Mouse (Mus musculus): ENCODE results near the gene Rapgef3. TPM values are rescaled to one million over a fixed set of nuclear protein-coding genes. Genes with fewer than 3 reads are reported as not detected.

Rapgef3 gene
- polyA plus RNA-seq, 1 experiment from 2014 or later = 5.5 TPM

DNA sequence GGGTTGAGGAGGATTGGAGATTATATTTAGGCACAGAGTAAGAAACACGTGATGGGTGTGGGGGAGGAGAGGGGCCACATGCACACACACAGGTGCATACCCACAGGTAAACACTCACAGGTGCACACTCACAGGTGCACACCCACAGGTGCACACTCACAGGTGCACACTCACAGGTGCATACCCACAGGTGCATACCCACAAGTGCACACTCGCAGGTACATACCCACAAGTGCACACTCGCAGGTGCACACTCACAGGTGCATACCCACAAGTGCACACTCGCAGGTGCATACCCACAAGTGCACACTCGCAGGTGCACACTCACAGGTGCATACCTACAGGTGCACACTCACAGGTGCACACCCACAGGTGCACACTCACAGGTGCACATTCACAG lies 42.6 kb upstream of the Rapgef3 start:
- DNase-seq (ENCODE audit: low spot score) = no peak
- no peaks in the 10 kb centered on the region; the same call in 1 of the 2 replicates for H3K36me3 ChIP-seq (ENCODE audit: control insufficient read depth, insufficient read depth, low read length)
- no peaks in the 10 kb centered on the region for H3K9me3 ChIP-seq (ENCODE audit: control insufficient read depth, low read length)
- no peak overlapping the region for H3K9ac ChIP-seq (ENCODE audit: low read length)
- ATAC-seq (replicated peaks; ENCODE audit: low FRiP score) = no peak
- WGBS = 90% methylated on average over 5 of the region's 5 CpGs
- no peaks in the 10 kb centered on the region for H3K27me3 ChIP-seq (ENCODE audit: control insufficient read depth, insufficient read depth, low read length)
- no peak overlapping the region for H3K27ac ChIP-seq (ENCODE audit: low read depth, low read length)
- no peak overlapping the region for H3K4me2 ChIP-seq (ENCODE audit: low read depth, low read length, severe bottlenecking)
- peaks cover 5% of the 10 kb centered on the region for H3K4me1 ChIP-seq (replicated peaks; ENCODE audit: control insufficient read depth, insufficient read depth, low read length)
- no peak overlapping the region for H3K4me3 ChIP-seq (ENCODE audit: low read depth, low read length)

DNA sequence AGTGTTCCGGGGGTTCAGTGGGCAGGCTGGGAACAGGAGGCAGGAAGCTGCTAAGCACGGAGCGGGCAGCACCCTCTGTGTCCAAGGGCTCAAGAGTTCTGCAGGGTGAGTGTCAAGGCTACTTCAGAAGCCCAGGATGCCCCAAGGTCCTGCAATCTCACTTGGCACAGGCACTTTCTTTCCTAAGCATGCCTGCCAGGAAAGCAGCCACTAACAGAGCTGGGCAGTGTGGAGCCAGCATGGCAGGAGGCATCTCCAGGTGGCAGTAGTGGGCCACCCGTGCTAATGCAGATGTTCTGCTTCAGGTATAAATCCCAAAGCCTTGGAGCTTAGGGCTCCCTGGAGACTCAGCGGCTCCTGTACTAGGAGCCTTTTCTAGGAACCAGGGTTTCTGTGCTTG lies 42.2 kb upstream of the Rapgef3 start:
- Histone ChIP-seq H3K4me1 (replicated peaks; ENCODE audit: control insufficient read depth, insufficient read depth, low read length) (peaks cover 5% of the 10 kb centered on the region), H3K27ac (ENCODE audit: low read depth, low read length) (no peak overlapping the region), H3K4me3 (ENCODE audit: low read depth, low read length) (no peak overlapping the region), H3K9me3 (ENCODE audit: control insufficient read depth, low read length) (no peaks in the 10 kb centered on the region), H3K27me3 (ENCODE audit: control insufficient read depth, insufficient read depth, low read length) (no peaks in the 10 kb centered on the region), H3K9ac (ENCODE audit: low read length) (no peak overlapping the region), H3K36me3 (ENCODE audit: control insufficient read depth, insufficient read depth, low read length) (no peaks in the 10 kb centered on the region; the same call in 1 of the 2 replicates), H3K4me2 (ENCODE audit: low read depth, low read length, severe bottlenecking) (no peak overlapping the region)
- DNase-seq (ENCODE audit: low spot score) = no peak
- 85% methylated on average over 5 of the region's 5 CpGs for WGBS
- no peak for ATAC-seq (replicated peaks; ENCODE audit: low FRiP score)

DNA sequence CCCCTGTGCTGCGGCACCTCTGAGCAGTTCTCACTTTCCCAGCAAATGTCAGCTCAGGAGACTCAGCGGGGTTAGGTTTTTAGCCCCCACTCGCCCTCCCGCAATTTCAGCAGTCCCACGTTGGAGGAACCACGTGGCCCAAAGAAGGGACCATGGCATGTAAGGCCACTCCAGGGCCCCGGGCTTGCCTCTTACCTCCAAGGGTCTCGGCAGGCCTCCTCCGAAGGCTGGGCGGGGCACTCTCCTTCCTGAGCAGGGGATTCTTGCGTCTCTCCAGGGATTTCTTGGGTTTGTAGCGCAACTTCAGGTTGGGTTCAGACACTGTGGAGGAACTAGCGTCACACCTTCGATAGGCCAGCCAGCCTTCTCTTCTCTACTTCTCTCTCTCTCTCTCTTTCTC lies 41.4 kb upstream of the Rapgef3 start:
- Histone ChIP-seq H3K4me3 (ENCODE audit: low read depth, low read length) (no peak overlapping the region), H3K9me3 (ENCODE audit: control insufficient read depth, low read length) (no peaks in the 10 kb centered on the region), H3K27me3 (ENCODE audit: control insufficient read depth, insufficient read depth, low read length) (no peaks in the 10 kb centered on the region), H3K4me2 (ENCODE audit: low read depth, low read length, severe bottlenecking) (no peak overlapping the region), H3K27ac (ENCODE audit: low read depth, low read length) (no peak overlapping the region), H3K4me1 (replicated peaks; ENCODE audit: control insufficient read depth, insufficient read depth, low read length) (peaks cover 5% of the 10 kb centered on the region), H3K36me3 (ENCODE audit: control insufficient read depth, insufficient read depth, low read length) (no peaks in the 10 kb centered on the region; the same call in 1 of the 2 replicates), H3K9ac (ENCODE audit: low read length) (no peak overlapping the region)
- 87% methylated on average over 14 of the region's 14 CpGs for WGBS
- ATAC-seq (replicated peaks; ENCODE audit: low FRiP score) (no peak), DNase-seq (ENCODE audit: low spot score) (no peak)

DNA sequence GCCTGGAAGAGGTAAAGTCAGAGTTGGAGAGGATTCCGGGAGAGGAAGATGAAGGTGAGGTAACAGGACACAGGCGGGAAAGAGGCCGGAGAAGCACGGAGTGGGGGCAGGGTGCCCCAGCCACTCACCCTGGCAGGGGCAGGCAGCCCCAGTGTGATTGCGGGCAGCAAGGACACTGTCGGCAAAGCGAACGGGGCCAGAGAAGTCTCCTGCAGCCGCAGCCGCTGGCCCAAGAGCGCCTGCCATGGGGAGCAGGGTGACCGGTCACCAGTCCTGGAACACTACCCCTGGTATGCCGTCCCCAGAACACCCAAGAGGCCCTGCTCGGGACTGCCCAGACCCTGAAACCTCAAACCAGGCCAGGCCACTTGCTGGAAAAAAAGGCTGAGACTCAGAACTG lies 40.8 kb upstream of the Rapgef3 start:
- Histone ChIP-seq H3K9me3 (ENCODE audit: control insufficient read depth, low read length) (no peaks in the 10 kb centered on the region), H3K27ac (ENCODE audit: low read depth, low read length) (no peak overlapping the region), H3K9ac (ENCODE audit: low read length) (no peak overlapping the region), H3K4me2 (ENCODE audit: low read depth, low read length, severe bottlenecking) (no peak overlapping the region), H3K4me1 (replicated peaks; ENCODE audit: control insufficient read depth, insufficient read depth, low read length) (peaks cover 5% of the 10 kb centered on the region), H3K27me3 (ENCODE audit: control insufficient read depth, insufficient read depth, low read length) (no peaks in the 10 kb centered on the region), H3K4me3 (ENCODE audit: low read depth, low read length) (no peak overlapping the region), H3K36me3 (ENCODE audit: control insufficient read depth, insufficient read depth, low read length) (no peaks in the 10 kb centered on the region; the same call in 1 of the 2 replicates)
- DNase-seq (ENCODE audit: low spot score) = no peak
- 86% methylated on average over 14 of the region's 14 CpGs for WGBS
- no peak for ATAC-seq (replicated peaks; ENCODE audit: low FRiP score)

DNA sequence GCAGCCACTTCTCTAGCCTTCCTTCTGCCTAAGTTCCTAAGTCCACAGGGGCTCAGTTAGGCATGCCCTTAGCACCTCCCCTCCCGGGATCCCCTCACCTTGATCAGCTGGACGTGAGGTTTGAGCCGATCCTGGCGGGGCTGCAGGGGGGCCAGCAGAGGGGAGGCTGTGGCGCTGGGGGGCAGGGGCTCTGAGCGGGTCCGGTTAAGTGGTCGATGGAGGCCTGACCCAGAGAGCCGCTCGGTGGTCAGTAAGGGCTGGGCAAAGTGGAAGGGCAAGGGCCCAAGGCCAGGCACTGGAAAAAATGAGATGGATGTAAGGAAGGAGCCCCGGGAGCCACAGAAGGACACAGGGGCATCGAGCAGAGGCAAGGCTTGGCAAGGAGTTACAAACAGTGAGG lies 40.1 kb upstream of the Rapgef3 start:
- DNase-seq (ENCODE audit: low spot score) = no peak
- Histone ChIP-seq H3K4me2 (ENCODE audit: low read depth, low read length, severe bottlenecking) (no peak overlapping the region), H3K9me3 (ENCODE audit: control insufficient read depth, low read length) (no peaks in the 10 kb centered on the region), H3K27me3 (ENCODE audit: control insufficient read depth, insufficient read depth, low read length) (no peaks in the 10 kb centered on the region), H3K27ac (ENCODE audit: low read depth, low read length) (no peak overlapping the region), H3K4me3 (ENCODE audit: low read depth, low read length) (no peak overlapping the region), H3K9ac (ENCODE audit: low read length) (no peak overlapping the region), H3K4me1 (replicated peaks; ENCODE audit: control insufficient read depth, insufficient read depth, low read length) (peaks cover under 1% of the 10 kb centered on the region; the same call in 1 of the 2 replicates), H3K36me3 (ENCODE audit: control insufficient read depth, insufficient read depth, low read length) (no peaks in the 10 kb centered on the region; the same call in 1 of the 2 replicates)
- no peak for ATAC-seq (replicated peaks; ENCODE audit: low FRiP score)
- 77% methylated on average over 12 of the region's 12 CpGs for whole genome bisulfite sequencing

DNA sequence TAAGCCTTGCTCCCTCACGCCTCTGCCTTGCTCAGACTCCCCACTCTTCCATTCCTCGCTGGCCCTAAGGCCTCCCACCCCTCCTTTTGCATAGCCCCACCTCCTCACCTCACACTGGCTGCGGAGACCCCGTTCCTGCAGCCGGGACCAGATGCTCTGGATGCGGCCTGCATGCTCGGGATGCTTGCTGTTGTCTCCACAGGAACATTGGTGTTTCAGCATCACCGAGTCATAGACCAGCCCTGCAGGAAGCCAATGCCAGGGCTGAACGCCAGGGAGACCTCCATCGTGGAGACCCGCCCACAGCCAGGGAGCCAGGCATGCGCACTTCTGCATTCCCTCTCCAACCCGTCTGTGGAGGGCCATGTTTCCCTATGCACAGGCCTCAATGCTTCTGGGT lies 34.8 kb upstream of the Rapgef3 start:
- 13% methylated on average over 13 of the region's 13 CpGs for WGBS
- peaks cover 8% of the 10 kb centered on the region; the same call in 1 of the 2 replicates for H3K4me1 ChIP-seq (replicated peaks; ENCODE audit: control insufficient read depth, insufficient read depth, low read length)
- no peaks in the 10 kb centered on the region for H3K27me3 ChIP-seq (ENCODE audit: control insufficient read depth, insufficient read depth, low read length)
- peak; percentile 55 for ATAC-seq (replicated peaks; ENCODE audit: low FRiP score)
- DNase-seq (ENCODE audit: low spot score) = peak; percentile 78
- peak overlapping the region; percentile 41 for H3K4me2 ChIP-seq (ENCODE audit: low read depth, low read length, severe bottlenecking)
- 0 out of 2 replicates have a peak overlapping the region, but pooled peaks have one; percentile 12 for H3K4me3 ChIP-seq (ENCODE audit: low read depth, low read length)
- no peaks in the 10 kb centered on the region for H3K9me3 ChIP-seq (ENCODE audit: control insufficient read depth, low read length)
- H3K36me3 ChIP-seq (ENCODE audit: control insufficient read depth, insufficient read depth, low read length) = no peaks in the 10 kb centered on the region
- 0 out of 2 replicates have a peak overlapping the region, but pooled peaks have one; percentile 25 for H3K27ac ChIP-seq (ENCODE audit: low read depth, low read length)
- H3K9ac ChIP-seq (ENCODE audit: low read length) = peak overlapping the region; percentile 37; the same call in 1 of the 2 replicates

DNA sequence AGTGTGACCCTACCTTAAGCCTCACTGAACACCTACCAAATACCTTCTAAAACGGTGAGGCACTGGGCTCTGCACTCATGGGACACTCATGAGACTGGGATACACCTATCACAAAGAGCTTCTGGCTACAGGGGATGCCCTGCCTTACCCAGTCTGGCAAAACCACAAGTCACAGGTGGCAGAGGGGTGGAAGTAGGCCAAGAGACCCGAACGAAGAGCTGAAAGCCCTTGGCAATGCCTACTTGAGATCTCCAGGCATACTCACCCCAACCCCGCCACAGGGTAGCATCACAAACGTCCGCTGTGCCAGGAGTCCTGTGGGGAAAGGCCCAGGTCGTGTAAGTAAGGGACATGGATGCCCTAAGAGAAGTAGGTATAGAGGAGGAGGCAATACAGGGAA lies 34.0 kb upstream of the Rapgef3 start:
- Histone ChIP-seq H3K36me3 (ENCODE audit: control insufficient read depth, insufficient read depth, low read length) (no peaks in the 10 kb centered on the region), H3K27ac (ENCODE audit: low read depth, low read length) (no peak overlapping the region), H3K9ac (ENCODE audit: low read length) (no peak overlapping the region), H3K4me1 (replicated peaks; ENCODE audit: control insufficient read depth, insufficient read depth, low read length) (peaks cover 8% of the 10 kb centered on the region; the same call in 1 of the 2 replicates), H3K4me2 (ENCODE audit: low read depth, low read length, severe bottlenecking) (no peak overlapping the region), H3K4me3 (ENCODE audit: low read depth, low read length) (no peak overlapping the region), H3K27me3 (ENCODE audit: control insufficient read depth, insufficient read depth, low read length) (no peaks in the 10 kb centered on the region), H3K9me3 (ENCODE audit: control insufficient read depth, low read length) (no peaks in the 10 kb centered on the region)
- 82% methylated on average over 7 of the region's 7 CpGs for WGBS
- DNase-seq (ENCODE audit: low spot score) = no peak
- no peak for ATAC-seq (replicated peaks; ENCODE audit: low FRiP score)

DNA sequence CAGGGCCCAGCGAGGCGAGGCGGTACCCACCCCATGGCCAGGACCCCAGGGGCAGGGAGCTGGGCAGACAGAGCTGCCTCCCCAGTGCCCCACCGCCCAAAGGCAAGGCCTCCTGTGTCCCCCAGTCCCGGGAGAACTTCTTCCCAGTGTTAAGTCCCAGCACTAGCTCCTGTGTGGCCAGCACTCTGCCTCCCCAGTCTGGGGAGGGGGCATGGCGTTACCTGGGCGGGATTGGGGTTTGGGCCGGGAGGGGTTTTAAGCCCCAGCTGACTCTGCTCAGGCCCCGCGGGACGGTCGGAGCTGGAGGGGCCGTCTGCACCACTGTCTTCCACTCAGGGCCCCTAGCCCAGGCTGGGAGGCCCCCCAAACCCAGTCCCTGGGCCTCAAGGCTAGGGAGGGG lies 33.1 kb upstream of the Rapgef3 start:
- no peaks in the 10 kb centered on the region for H3K27me3 ChIP-seq (ENCODE audit: control insufficient read depth, insufficient read depth, low read length)
- H3K36me3 ChIP-seq (ENCODE audit: control insufficient read depth, insufficient read depth, low read length) = no peaks in the 10 kb centered on the region
- no peak for DNase-seq (ENCODE audit: low spot score)
- no peak overlapping the region for H3K4me3 ChIP-seq (ENCODE audit: low read depth, low read length)
- 87% methylated on average over 13 of the region's 13 CpGs for WGBS
- H3K9me3 ChIP-seq (ENCODE audit: control insufficient read depth, low read length) = no peaks in the 10 kb centered on the region
- no peak for ATAC-seq (replicated peaks; ENCODE audit: low FRiP score)
- H3K9ac ChIP-seq (ENCODE audit: low read length) = no peak overlapping the region
- H3K27ac ChIP-seq (ENCODE audit: low read depth, low read length) = no peak overlapping the region
- no peak overlapping the region for H3K4me2 ChIP-seq (ENCODE audit: low read depth, low read length, severe bottlenecking)
- peaks cover 8% of the 10 kb centered on the region; the same call in 1 of the 2 replicates for H3K4me1 ChIP-seq (replicated peaks; ENCODE audit: control insufficient read depth, insufficient read depth, low read length)

DNA sequence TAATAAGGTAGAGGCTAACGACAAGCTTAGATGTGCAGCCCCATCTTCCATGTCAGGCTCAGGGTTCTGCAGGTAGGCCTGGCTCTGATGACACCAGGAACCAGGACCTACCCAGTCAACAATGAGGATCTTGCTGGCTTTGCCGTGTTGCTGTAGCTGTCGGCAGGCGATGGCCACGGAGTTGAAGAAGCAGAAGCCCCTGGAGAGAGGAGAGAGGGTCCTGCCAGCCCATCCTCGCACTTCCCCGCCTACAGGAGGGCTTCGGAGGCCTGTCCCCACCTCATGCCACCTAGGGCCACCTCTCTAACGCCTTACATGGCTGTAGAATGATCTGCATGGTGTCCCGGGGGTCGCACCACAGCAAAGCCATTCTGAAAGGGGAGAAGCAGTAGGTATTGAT lies 31.7 kb upstream of the Rapgef3 start:
- Histone ChIP-seq H3K9ac (ENCODE audit: low read length) (no peak overlapping the region), H3K4me2 (ENCODE audit: low read depth, low read length, severe bottlenecking) (no peak overlapping the region), H3K36me3 (ENCODE audit: control insufficient read depth, insufficient read depth, low read length) (no peaks in the 10 kb centered on the region), H3K9me3 (ENCODE audit: control insufficient read depth, low read length) (no peaks in the 10 kb centered on the region), H3K27me3 (ENCODE audit: control insufficient read depth, insufficient read depth, low read length) (no peaks in the 10 kb centered on the region), H3K4me1 (replicated peaks; ENCODE audit: control insufficient read depth, insufficient read depth, low read length) (peaks cover 8% of the 10 kb centered on the region; the same call in 1 of the 2 replicates), H3K27ac (ENCODE audit: low read depth, low read length) (no peak overlapping the region), H3K4me3 (ENCODE audit: low read depth, low read length) (no peak overlapping the region)
- DNase-seq (ENCODE audit: low spot score) = no peak
- no peak for ATAC-seq (replicated peaks; ENCODE audit: low FRiP score)
- WGBS = 86% methylated on average over 11 of the region's 11 CpGs

All from forebrain, embryonic 11.5 days (tissue).